Mouse (Mus musculus): ENCODE data around the gene Rps12. TPM values are rescaled to one million over a fixed set of nuclear protein-coding genes. Genes with fewer than 3 reads are reported as not detected.

The Rps12 gene
- 1,411 and 1,452 TPM in 2 replicates for polyA plus RNA-seq (2012; rRNA removed)

DNA sequence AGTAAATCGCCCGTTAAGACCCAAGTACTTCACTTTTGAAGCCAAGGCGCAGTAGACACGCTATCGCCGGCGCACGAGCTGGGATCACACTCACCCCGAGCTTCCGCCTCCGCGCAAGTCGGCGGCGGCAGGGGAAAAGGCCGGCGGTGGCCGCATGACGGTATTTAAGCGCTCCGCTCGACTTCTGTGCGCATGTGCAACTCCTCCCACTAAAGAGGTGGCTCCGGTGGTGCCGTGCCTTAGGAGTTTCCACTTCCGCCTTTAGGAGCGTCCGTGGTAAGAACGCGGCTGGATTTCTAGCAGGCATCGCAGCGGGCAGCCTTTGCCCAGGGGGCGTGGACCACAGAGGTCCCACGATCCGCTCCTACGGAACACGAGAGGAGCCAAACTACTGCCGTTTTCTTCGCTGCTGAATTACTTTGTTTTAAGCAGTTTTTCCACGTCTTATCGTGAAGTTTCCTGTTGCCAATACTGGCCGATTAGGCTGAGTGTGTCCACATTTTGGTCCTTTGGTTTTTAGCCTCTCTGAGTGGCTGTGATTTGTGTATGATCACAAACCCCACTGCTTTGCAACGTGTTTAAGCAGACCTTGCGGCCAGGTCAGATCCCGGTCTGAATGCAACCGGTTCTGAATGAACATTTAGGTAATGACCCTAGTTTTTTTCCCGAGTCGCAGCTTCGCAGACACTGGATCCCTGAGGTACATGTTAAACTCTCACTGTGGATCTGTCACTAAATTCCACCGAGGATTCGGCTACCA lies at the start of gene Rps12:
Rps12 (minus strand) TSS at position 214 of the 760 bp plus-strand sequence.
- DNase-seq (ENCODE audit: extremely low spot score in 1 of 2, low spot score in 1 of 2): peak; percentile 98 to 100

- DNase-seq (ENCODE audit: extremely low spot score in 1 of 2, low spot score in 1 of 2): no peak
Measured at GRCm38 (mm10) chr10:23836003-23836964, 49.2 kb upstream of the Rps12 start.

GRCm38 (mm10) chr10:23826516-23826915 lies 39.4 kb upstream of the Rps12 start:
- DNase-seq (ENCODE audit: extremely low spot score in 1 of 2, low spot score in 1 of 2): no peak

DNA sequence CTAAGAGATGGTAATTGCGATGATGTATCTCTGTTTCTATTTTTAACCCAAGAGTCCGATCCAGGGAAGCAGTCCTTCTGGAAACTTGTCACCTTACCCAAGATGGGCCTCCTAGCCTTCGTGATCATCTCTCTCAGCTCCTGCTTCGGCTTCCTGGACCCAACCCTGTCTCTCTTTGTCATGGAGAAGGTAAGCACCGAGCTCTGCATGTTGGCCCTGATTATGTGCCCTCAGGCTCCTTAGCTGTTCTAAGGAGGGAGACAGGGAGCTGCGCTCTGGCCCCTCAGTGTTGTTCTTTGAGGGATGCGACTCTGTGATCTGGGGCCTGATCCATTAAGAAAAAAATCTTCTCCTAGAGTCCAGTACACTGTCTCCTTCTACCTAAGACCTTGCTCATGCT lies 29.2 kb upstream of the Rps12 start:
- DNase-seq (ENCODE audit: extremely low spot score in 1 of 2, low spot score in 1 of 2): no peak

DNA sequence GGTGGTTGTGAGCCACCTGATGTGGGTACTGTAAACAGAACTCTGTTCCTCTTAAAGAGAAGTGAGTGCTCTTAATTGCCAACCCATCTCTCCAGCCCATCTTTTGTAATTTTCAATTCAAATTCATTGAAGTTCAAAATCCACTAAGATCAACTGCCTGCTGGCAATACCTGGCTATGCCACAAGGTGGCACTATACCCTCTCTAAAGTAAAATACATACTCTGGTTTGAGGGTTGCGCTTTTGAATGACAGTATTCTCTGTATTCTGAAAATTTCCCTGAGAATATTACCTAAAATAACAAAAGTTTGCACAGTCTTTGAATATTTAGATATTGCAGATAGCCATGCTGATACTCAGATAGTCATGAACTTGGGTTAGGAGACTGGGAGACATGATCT lies 28.1 kb upstream of the Rps12 start:
- peak; percentile 55 to 92 for DNase-seq (ENCODE audit: extremely low spot score in 1 of 2, low spot score in 1 of 2)

DNA sequence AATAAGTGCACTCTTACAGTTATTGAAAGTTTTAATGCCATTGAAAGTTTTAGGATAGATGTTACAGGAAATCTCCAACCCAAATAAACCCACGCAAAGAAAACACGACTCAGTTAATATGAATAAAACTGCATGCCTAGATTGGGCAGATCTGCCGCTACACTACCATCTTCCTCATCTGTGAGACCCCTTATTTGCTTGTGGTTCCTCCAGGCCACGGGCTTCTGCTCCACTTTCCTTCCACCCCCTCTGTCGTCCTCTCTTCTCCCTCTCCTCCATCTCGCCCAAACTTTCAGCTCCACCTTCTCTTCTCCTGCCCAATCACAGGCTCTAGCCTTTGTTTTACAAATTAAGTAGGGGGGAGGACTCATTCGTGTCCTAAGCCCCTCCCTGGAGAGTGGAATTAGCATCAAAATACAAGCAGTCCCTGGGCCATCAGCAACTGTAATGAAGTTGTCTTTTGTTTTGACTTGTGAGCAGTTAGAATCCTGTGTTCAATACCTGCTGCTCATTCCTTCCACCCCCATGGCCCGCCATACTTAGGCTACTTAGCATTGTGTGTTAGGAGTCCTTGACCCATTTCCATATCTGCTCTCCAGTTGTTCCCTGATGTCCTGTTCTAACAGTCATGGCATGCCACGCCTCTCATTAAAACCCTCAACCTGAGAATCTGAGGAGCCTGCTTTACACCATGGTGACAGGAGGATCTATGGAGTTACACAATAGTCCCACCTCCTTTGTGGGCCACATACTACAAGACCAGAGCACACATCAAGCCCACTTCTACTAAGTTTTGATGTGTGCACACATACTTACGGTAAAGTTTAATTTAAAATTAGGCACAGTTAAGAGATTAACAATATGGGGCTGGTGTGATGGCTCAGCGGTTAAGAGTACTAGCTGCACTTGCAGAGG lies 26.0 kb upstream of the Rps12 start:
- no peak for DNase-seq (ENCODE audit: extremely low spot score in 1 of 2, low spot score in 1 of 2)

GRCm38 (mm10) chr10:23812438-23812759 lies 25.3 kb upstream of the Rps12 start:
- DNase-seq (ENCODE audit: extremely low spot score in 1 of 2, low spot score in 1 of 2): no peak

GRCm38 (mm10) chr10:23811635-23812437 lies 24.8 kb upstream of the Rps12 start:
- DNase-seq (ENCODE audit: extremely low spot score in 1 of 2, low spot score in 1 of 2): peak in 1 of 2 experiments; percentile 89

DNA sequence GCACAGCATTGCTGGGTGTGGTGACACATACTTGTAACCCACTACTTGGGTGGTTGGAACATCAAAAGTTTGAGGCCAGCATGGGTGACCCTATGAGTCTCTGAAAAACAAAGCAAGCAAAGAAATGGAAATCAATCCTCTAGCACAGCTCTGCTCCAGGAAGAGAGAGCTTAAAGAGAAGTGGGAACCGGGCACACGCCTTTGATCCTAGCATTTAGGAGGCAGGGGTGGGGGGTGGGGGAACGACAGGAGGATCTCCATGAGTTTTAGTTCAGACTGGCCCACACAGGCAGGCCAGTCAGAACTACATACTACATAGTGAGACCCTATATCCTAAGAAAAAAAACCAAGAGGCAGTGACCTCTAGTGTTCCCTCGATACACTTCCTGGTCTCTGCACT lies 19.1 kb upstream of the Rps12 start:
- no peak for DNase-seq (ENCODE audit: extremely low spot score in 1 of 2, low spot score in 1 of 2)

DNA sequence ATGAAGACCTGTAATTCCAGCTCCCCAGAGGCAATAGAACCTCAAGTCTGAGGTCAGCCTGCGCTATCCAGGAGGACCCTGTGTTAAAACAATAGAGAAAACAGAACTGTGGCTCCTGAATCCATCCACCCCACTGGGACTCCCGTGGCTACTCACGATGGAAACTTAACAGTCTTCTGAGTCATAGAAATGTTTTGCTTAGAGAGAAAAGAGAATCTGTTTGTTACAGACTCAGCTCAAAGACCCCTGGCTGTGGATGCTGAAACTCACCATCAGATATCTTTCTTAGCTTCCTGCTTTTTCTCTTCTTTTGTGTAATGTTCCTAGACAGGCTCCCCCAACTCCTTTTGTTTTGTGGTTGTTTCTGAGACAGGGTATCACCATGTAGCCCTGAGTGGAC lies 17.6 kb upstream of the Rps12 start:
- no peak for DNase-seq (ENCODE audit: extremely low spot score in 1 of 2, low spot score in 1 of 2)

DNA sequence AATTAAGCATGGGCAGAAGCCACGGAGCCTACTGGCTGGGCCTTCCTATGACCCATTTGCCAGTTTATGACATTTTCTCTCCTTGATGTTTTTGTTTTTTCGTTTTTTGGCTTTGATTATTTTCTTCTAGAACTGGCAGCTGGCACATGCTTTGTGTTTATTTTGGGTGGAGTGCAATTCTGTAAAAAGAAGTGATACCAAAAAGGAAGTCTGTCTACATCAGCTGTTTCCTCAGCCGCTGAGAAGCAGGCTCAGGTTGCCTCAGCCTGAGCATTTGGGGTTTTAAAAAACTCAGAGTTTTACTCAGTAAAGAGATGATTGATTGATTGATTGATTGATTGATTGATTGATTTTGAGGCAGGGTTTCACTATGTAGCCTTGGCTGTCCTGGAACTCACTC lies 15.8 kb upstream of the Rps12 start:
- no peak for DNase-seq (ENCODE audit: extremely low spot score in 1 of 2, low spot score in 1 of 2)

- no peak for DNase-seq (ENCODE audit: extremely low spot score in 1 of 2, low spot score in 1 of 2)
Measured at GRCm38 (mm10) chr10:23799933-23800332, 12.9 kb upstream of the Rps12 start.

- DNase-seq (ENCODE audit: extremely low spot score in 1 of 2, low spot score in 1 of 2): no peak
Measured at GRCm38 (mm10) chr10:23798142-23798541, 11.1 kb upstream of the Rps12 start.

GRCm38 (mm10) chr10:23797606-23798005 lies 10.5 kb upstream of the Rps12 start:
- no peak for DNase-seq (ENCODE audit: extremely low spot score in 1 of 2, low spot score in 1 of 2)

- DNase-seq (ENCODE audit: extremely low spot score in 1 of 2, low spot score in 1 of 2): peak in 1 of 2 experiments; percentile 36
Measured at GRCm38 (mm10) chr10:23796551-23797503, 9.8 kb upstream of the Rps12 start, which contains the start of gene Slc18b1. Gene Slc18b1 (plus strand): TSS chr10:23796986.

- DNase-seq (ENCODE audit: extremely low spot score in 1 of 2, low spot score in 1 of 2): no peak
Measured at GRCm38 (mm10) chr10:23795871-23796520, 8.9 kb upstream of the Rps12 start.

GRCm38 (mm10) chr10:23788056-23788600 lies 1.1 kb upstream of the Rps12 start:
- no peak for DNase-seq (ENCODE audit: extremely low spot score in 1 of 2, low spot score in 1 of 2)

- peak in 1 of 2 experiments; percentile 15 for DNase-seq (ENCODE audit: extremely low spot score in 1 of 2, low spot score in 1 of 2)
Measured at GRCm38 (mm10) chr10:23786631-23787038, 440 bp downstream of the Rps12 start.
